Mouse (Mus musculus) limb, embryonic 14.5 days (tissue): ENCODE results near the gene Lrrc59. TPM values are rescaled to one million over a fixed set of nuclear protein-coding genes. Genes with fewer than 3 reads are reported as not detected.

Experiments
- ATAC-seq: fragments of 200-750 bp; cut with Nextera tagmentation; 2 replicates; pipeline ENCODE4 v1.8.0; 2017; ENCODE audit warnings: low read depth, moderate number of reproducible peaks, moderate TSS enrichment; ENCODE audit not compliant: low FRiP score
- DNase-seq: peaks from one replicate; pipeline ENCODE4 v3.0.0-alpha.2; 2015; ENCODE audit warnings: low spot score
- H3K27ac ChIP-seq: fragments of 300-500 bp; sonication (generic); replicated peaks from 2 replicates; pipeline ENCODE4 v1.5.1; 2014; ENCODE audit warnings: low read depth, mild to moderate bottlenecking, low read length, moderate library complexity, mixed read lengths
- H3K27me3 ChIP-seq: fragments of 300-500 bp; sonication (generic); 2 replicates; pipeline ENCODE4 v1.6.1; 2014; ENCODE audit warnings: low read length, mixed read lengths; ENCODE audit not compliant: control insufficient read depth, insufficient read depth
- H3K36me3 ChIP-seq: fragments of 300-500 bp; sonication (generic); 2 replicates; pipeline ENCODE4 v1.6.1; 2014; ENCODE audit warnings: mild to moderate bottlenecking, low read length, moderate library complexity, mixed read lengths; ENCODE audit not compliant: control insufficient read depth, insufficient read depth
- H3K4me1 ChIP-seq: fragments of 300-500 bp; sonication (generic); 2 replicates; pipeline ENCODE4 v1.6.1; 2014; ENCODE audit warnings: antibody characterized with exemption, low read length, mixed read lengths; ENCODE audit not compliant: control insufficient read depth, insufficient read depth
- H3K4me2 ChIP-seq: fragments of 300-500 bp; sonication (generic); replicated peaks from 2 replicates; pipeline ENCODE4 v1.6.1; 2014; ENCODE audit warnings: low read depth, mild to moderate bottlenecking, low read length, moderate library complexity; ENCODE audit not compliant: severe bottlenecking
- H3K4me3 ChIP-seq: fragments of 300-500 bp; sonication (generic); replicated peaks from 2 replicates; pipeline ENCODE4 v1.5.1; 2014; ENCODE audit warnings: low read length
- H3K9ac ChIP-seq: fragments of 300-500 bp; sonication (generic); 2 replicates; pipeline ENCODE4 v1.6.1; 2014; ENCODE audit warnings: mild to moderate bottlenecking, low read depth, low read length, moderate library complexity; ENCODE audit not compliant: severe bottlenecking
- H3K9me3 ChIP-seq: fragments of 300-500 bp; sonication (generic); 2 replicates; pipeline ENCODE4 v1.6.1; 2016; ENCODE audit warnings: low read length; ENCODE audit not compliant: control insufficient read depth
- POLR2A ChIP-seq: fragments of 200-500 bp; IDR thresholded peaks from 2 replicates; pipeline ENCODE4 v1.8.0; 2012; ENCODE audit warnings: inconsistent platforms, mild to moderate bottlenecking, moderate library complexity, borderline replicate concordance; ENCODE audit not compliant: insufficient read depth, insufficient read length; ENCODE audit errors: extremely low read depth
- WGBS: fragments of 180-500 bp; shearing (Covaris S2); extraction: QIAGEN DNeasy Blood & Tissue Kit; methylation state at CpG from one replicate; pipeline ENCODE4 v1.1.7; 2014; 5-methylcytosine and 5-hydroxymethylcytosine counted together
- polyA plus RNA-seq, 2 experiments: library from polyadenylated mRNA; depleted of rRNA in 1 of 2; stranded (reverse) in 1 of 2; unstranded in 1 of 2; fragments of >200 nt; fragmentation: Nextera tagmentation in 1 of 2; extraction: Ambion mirVana in 1 of 2; gene quantifications; 2 replicates each; pipeline versions ENCODE4 v1.2.1 to v1.2.3; 2012 to 2014

The Lrrc59 gene
- polyA plus RNA-seq, 2 experiments, result 149 to 200 TPM

GRCm38 (mm10) chr11:94675446-94675845 is 45.9 kb downstream of the Lrrc59 start:
- WGBS, result 73% methylated on average over 5 of the region's 5 CpGs
- peak overlapping the region; percentile 74 for H3K4me2 ChIP-seq
- no peak for ATAC-seq
- H3K27me3 ChIP-seq, result no peaks in the 10 kb centered on the region
- peaks cover 3% of the 10 kb centered on the region for H3K36me3 ChIP-seq
- H3K4me3 ChIP-seq, result no peak overlapping the region; the same call in 1 of the 2 replicates
- peak overlapping the region; percentile 97; the same call in 1 of the 2 replicates for H3K9ac ChIP-seq
- peaks cover 24% of the 10 kb centered on the region for H3K4me1 ChIP-seq
- H3K9me3 ChIP-seq, result no peaks in the 10 kb centered on the region
- H3K27ac ChIP-seq, result no peak overlapping the region
- TF ChIP-seq POLR2A, result no peak
- no peak for DNase-seq

- ATAC-seq, result no peak
- WGBS, result 32% methylated on average over 4 of the region's 4 CpGs
These were observed 46.7 kb downstream of the Lrrc59 start for GRCm38 (mm10) chr11:94676308-94676707.

GRCm38 (mm10) chr11:94676754-94677606 is 47.4 kb downstream of the Lrrc59 start, which contains the start of gene Xylt2:
Xylt2 (minus strand) TSS chr11:94677515.
- WGBS, result under 1% methylated on average over 79 of the region's 82 CpGs
- H3K9me3 ChIP-seq, result no peaks in the 10 kb centered on the region
- H3K27me3 ChIP-seq, result no peaks in the 10 kb centered on the region
- ATAC-seq (peak; percentile 96), DNase-seq (peak; percentile 90)
- TF ChIP-seq POLR2A, result peak; percentile 92
- no peaks in the 10 kb centered on the region; the same call in 1 of the 2 replicates for H3K36me3 ChIP-seq
- peaks cover 24% of the 10 kb centered on the region for H3K4me1 ChIP-seq
- H3K9ac ChIP-seq, result peak within 1 kb of the TSS; percentile 97
- H3K4me2 ChIP-seq, result peak within 1 kb of the TSS; percentile 74
- peak within 1 kb of the TSS; percentile 96 for H3K4me3 ChIP-seq
- peak within 1 kb of the TSS; percentile 91 for H3K27ac ChIP-seq

More at GRCm38 (mm10) chr11:94676308-94676707, 46.7 kb downstream of the Lrrc59 start:
- H3K9me3 ChIP-seq, result no peaks in the 10 kb centered on the region
- no peaks in the 10 kb centered on the region; the same call in 1 of the 2 replicates for H3K36me3 ChIP-seq
- peaks cover 24% of the 10 kb centered on the region for H3K4me1 ChIP-seq
- no peak overlapping the region for H3K27ac ChIP-seq
- no peak for DNase-seq
- no peak for TF ChIP-seq POLR2A
- peak overlapping the region; percentile 96 for H3K4me3 ChIP-seq
- no peaks in the 10 kb centered on the region for H3K27me3 ChIP-seq
- H3K9ac ChIP-seq, result peak overlapping the region; percentile 97
- peak overlapping the region; percentile 74 for H3K4me2 ChIP-seq

- Histone ChIP-seq H3K4me2 (peak overlapping the region; percentile 74), H3K4me3 (peak overlapping the region; percentile 96), H3K4me1 (peaks cover 24% of the 10 kb centered on the region), H3K27ac (peak overlapping the region; percentile 52), H3K9me3 (no peaks in the 10 kb centered on the region), H3K36me3 (no peaks in the 10 kb centered on the region; the same call in 1 of the 2 replicates), H3K9ac (peak overlapping the region; percentile 97; the same call in 1 of the 2 replicates), H3K27me3 (no peaks in the 10 kb centered on the region)
- ATAC-seq (0 out of 2 replicates have a peak, but pooled peaks have one; percentile 19), DNase-seq (no peak)
- 26% methylated on average over 15 of the region's 15 CpGs for WGBS
- TF ChIP-seq POLR2A, result no peak
These were observed 48.1 kb downstream of the Lrrc59 start for GRCm38 (mm10) chr11:94677607-94678145.

- Histone ChIP-seq H3K4me3 (no peak overlapping the region), H3K4me2 (no peak overlapping the region), H3K27ac (no peak overlapping the region), H3K9ac (no peak overlapping the region), H3K4me1 (peaks cover 16% of the 10 kb centered on the region), H3K9me3 (no peaks in the 10 kb centered on the region), H3K27me3 (no peaks in the 10 kb centered on the region), H3K36me3 (no peaks in the 10 kb centered on the region)
- ATAC-seq, result no peak
- DNase-seq, result no peak
- no peak for TF ChIP-seq POLR2A
These were observed 51.1 kb downstream of the Lrrc59 start for GRCm38 (mm10) chr11:94680639-94681038.
